Mouse (Mus musculus): ENCODE results near the gene Mrpl30. TPM values are rescaled to one million over a fixed set of nuclear protein-coding genes. Genes with fewer than 3 reads are reported as not detected.

Mrpl30 gene
- polyA plus RNA-seq, 1 experiment: 25.7 TPM

DNA sequence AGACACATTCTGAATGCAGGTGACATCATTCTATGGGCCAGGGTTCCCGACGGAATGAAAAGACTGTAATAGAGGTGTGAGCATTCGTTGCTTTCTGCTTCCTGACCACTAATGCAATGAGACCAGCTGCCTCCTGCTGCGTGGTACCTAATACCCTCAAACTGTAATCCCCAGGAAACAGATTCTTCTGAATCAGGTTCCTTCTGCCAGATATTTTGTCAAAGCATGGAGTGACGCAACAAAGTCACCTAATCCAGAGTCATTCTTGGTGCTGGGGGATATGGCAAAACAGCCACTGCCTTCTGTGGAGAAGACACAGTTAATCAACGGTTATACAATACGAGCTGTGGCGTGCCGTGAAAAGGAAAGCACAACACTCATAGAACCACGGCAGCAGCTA, 21.6 kb upstream of the Mrpl30 start:
- TF ChIP-seq CTCF (IDR thresholded peaks at IDR 0.05; ENCODE audit: insufficient read depth, low read length) (no peak), POLR2A (IDR thresholded peaks at IDR 0.05; ENCODE audit: borderline replicate concordance, extremely low read depth, low read depth, low read length) (no peak)
- H3K4me3 ChIP-seq (replicated peaks; ENCODE audit: extremely low read depth, low read depth, low read length): no peak overlapping the region
- 52% methylated on average over 10 of the region's 10 CpGs for WGBS
- DNase-seq: no peak
- peaks cover 2% of the 10 kb centered on the region for H3K4me1 ChIP-seq (ENCODE audit: control insufficient read depth, insufficient read depth, low read length)

DNA sequence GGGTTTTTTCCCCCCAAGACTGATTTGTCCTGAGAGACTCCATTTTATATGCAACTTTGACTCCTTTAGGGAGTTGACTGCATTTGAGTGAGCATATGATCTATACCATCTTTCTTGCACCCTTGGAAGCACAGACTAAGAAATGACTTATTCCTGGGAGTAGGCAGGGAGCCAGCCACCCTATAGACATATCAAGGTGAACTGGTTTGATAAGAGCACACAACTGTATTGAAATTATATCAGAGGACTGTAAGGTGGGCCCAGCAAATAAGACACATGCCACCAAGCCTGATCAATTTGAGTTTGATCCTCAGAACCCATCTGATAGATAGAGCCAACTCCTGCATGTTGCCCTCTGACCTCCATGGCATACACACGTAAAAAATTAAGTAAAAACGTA, 20.9 kb upstream of the Mrpl30 start:
- Histone ChIP-seq H3K4me1 (ENCODE audit: control insufficient read depth, insufficient read depth, low read length) (peaks cover under 1% of the 10 kb centered on the region), H3K4me3 (replicated peaks; ENCODE audit: extremely low read depth, low read depth, low read length) (no peak overlapping the region)
- no peak for DNase-seq
- no peak for TF ChIP-seq CTCF (IDR thresholded peaks at IDR 0.05; ENCODE audit: insufficient read depth, low read length)
- no peak for TF ChIP-seq POLR2A (IDR thresholded peaks at IDR 0.05; ENCODE audit: borderline replicate concordance, extremely low read depth, low read depth, low read length)
- WGBS: 53% methylated on average over 2 of the region's 2 CpGs

DNA sequence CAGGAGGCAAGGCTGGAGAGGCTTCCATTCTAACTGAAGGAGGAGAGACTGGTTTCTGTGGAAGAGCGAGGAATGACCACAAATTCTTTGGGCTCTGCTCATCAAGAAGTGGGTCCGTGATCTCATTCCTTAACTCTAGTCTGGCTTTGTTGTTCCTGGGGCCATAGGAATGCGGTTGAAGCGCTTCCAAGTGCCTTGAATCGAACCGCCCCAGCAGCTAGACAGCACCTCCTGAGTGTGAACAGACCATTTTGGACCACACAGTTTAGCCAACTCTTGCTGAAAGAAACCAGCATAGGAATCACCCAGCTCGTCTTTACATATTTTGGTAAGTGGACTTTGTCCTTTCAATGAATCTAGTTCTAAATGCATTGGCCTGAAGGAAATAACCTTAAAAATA, 18.6 kb upstream of the Mrpl30 start, which contains the start of gene Lipt1:
TSS of gene Lipt1 (plus strand) at position 35 of the 400 bp plus-strand sequence.
- DNase-seq: peak; percentile 44
- WGBS: 8% methylated on average over 7 of the region's 7 CpGs
- peak within 1 kb of the TSS; percentile 95 for H3K4me3 ChIP-seq (replicated peaks; ENCODE audit: extremely low read depth, low read depth, low read length)
- TF ChIP-seq CTCF (IDR thresholded peaks at IDR 0.05; ENCODE audit: insufficient read depth, low read length) (no peak), POLR2A (IDR thresholded peaks at IDR 0.05; ENCODE audit: borderline replicate concordance, extremely low read depth, low read depth, low read length) (no peak)
- H3K4me1 ChIP-seq (ENCODE audit: control insufficient read depth, insufficient read depth, low read length): no peaks in the 10 kb centered on the region; the same call in 1 of the 2 replicates

DNA sequence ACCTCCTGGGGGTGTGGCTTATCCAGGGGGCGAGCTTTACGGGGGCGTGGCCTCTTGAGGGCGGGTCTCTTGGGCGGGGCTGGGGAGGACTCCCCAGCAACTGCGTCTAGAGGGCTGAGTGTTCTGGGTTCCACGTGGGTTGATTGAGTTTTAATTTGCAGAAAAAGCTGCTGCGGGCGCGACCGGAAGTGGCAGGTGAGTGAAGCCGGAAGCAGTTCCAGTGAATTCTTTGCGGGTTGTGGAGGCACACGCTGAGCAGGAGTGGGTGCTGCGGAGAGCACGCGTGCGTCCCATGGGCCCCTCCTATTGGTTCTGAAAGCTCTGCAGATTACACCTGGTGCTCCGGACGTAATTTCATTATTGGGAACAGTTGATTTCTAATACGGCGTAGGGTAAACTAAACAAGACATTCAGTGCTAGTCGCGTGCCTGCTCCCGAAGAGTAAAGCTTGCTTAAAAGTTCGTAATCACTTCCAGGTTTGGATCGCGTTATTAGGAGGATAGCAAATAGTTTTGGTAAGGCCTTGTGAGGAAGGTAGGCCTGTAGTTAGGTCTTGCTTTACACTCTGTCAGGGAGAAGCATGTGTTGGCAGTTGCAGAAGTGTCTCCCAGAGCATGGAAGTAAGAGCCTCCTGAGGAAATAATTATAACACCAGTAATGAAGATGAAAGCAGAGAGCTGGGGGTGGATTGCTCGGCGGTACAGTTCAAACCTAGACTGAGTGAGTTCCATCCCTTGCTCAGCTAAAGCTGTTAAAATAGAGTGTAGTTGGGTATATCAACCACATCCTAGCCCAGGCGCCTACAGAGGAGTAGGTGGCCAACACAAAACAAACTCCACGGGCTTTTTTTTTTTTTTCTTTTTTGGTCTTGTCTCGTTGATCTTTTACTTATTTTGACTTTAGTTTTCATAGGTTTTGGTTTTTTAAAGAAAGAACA, 17.9 kb upstream of the Mrpl30 start:
- DNase-seq: peak; percentile 67
- H3K4me1 ChIP-seq (ENCODE audit: control insufficient read depth, insufficient read depth, low read length): no peaks in the 10 kb centered on the region; the same call in 1 of the 2 replicates
- TF ChIP-seq CTCF (IDR thresholded peaks at IDR 0.05; ENCODE audit: insufficient read depth, low read length) (no peak), POLR2A (IDR thresholded peaks at IDR 0.05; ENCODE audit: borderline replicate concordance, extremely low read depth, low read depth, low read length) (peak; percentile 29; the same call in 1 of the 2 replicates)
- 4% methylated on average over 33 of the region's 33 CpGs for WGBS
- peak overlapping the region; percentile 95 for H3K4me3 ChIP-seq (replicated peaks; ENCODE audit: extremely low read depth, low read depth, low read length)

DNA sequence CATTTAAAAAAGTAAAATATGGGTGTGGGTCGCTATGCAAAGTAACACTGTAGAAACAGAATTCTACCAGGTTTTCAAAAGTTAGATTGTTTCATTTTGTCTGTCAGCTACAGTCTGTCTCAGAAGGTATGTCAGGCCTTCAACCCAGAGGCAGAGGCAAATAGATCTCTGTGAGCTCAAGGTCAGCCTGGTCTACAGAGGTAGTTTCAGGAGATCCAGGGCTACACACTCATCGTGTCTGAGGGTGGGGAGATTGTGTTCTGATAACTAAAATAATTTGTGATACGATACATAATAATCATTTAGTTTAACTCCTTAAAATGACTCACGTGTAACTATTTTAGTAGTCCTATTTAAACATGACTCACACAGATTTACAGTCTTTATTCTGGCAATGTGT, 17.1 kb upstream of the Mrpl30 start:
- no peak for DNase-seq
- Histone ChIP-seq H3K4me3 (replicated peaks; ENCODE audit: extremely low read depth, low read depth, low read length) (no peak overlapping the region), H3K4me1 (ENCODE audit: control insufficient read depth, insufficient read depth, low read length) (no peaks in the 10 kb centered on the region; the same call in 1 of the 2 replicates)
- 82% methylated on average over 4 of the region's 4 CpGs for WGBS
- TF ChIP-seq POLR2A (IDR thresholded peaks at IDR 0.05; ENCODE audit: borderline replicate concordance, extremely low read depth, low read depth, low read length) (no peak), CTCF (IDR thresholded peaks at IDR 0.05; ENCODE audit: insufficient read depth, low read length) (no peak)

DNA sequence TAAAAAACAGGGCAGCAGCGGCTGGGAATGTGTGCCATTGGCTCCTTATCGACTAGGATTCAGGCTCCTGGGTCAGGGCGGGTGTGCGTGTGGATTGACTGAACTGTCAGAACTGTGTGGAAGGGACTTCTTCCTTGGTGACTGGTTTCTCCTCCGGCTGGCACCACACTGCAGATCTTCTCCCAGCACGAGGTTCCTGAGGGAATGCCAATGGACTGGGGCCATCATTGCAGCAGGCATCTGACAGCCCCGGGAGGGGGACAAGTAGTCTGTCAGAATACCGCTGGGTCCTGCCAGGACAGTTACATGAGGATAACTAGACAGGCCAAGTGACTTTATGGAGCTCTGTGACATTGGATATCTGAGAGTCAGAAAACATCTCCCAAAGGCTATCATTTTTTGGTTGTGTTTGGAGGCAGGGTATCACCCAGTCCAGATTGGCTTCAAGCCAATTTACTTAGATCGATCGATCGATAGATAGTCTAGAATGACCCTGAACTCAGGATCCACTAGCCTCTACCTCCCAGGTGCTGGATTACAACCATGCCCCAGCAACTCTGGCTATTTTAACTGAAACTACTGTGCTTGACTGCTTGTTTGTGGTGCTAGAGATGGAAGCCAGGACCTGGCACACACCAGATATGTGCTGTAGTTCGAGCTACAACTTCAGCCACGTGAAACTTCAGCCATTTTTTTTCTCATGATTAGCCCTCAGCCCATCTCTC, 12.4 kb upstream of the Mrpl30 start:
- 91% methylated on average over 13 of the region's 13 CpGs for WGBS
- Histone ChIP-seq H3K4me1 (ENCODE audit: control insufficient read depth, insufficient read depth, low read length) (no peaks in the 10 kb centered on the region), H3K4me3 (replicated peaks; ENCODE audit: extremely low read depth, low read depth, low read length) (no peak overlapping the region)
- TF ChIP-seq POLR2A (IDR thresholded peaks at IDR 0.05; ENCODE audit: borderline replicate concordance, extremely low read depth, low read depth, low read length) (no peak), CTCF (IDR thresholded peaks at IDR 0.05; ENCODE audit: insufficient read depth, low read length) (no peak)
- DNase-seq: no peak

DNA sequence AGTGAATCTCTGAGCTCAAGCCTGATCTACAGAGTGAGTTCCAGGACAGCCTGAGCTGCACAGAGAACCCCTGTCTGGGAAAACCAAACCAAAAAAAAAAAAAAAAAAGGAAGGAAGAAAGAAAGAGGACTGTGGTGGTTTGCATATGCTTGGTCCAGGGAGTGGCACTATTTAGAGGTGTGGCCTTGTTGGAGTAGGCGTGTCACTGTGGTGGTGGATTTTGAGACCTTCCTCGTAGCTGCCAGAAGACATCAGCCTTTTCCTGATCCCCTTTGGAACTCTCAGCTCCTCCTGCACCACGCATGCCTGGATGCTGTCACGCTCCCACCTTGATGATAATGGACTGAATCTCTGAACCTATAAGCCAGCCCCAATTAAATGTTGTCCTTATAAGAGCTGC, 6.9 kb upstream of the Mrpl30 start:
- Histone ChIP-seq H3K4me3 (replicated peaks; ENCODE audit: extremely low read depth, low read depth, low read length) (no peak overlapping the region), H3K4me1 (ENCODE audit: control insufficient read depth, insufficient read depth, low read length) (no peaks in the 10 kb centered on the region)
- WGBS: 85% methylated on average over 4 of the region's 4 CpGs
- no peak for DNase-seq
- TF ChIP-seq POLR2A (IDR thresholded peaks at IDR 0.05; ENCODE audit: borderline replicate concordance, extremely low read depth, low read depth, low read length) (no peak), CTCF (IDR thresholded peaks at IDR 0.05; ENCODE audit: insufficient read depth, low read length) (no peak)

DNA sequence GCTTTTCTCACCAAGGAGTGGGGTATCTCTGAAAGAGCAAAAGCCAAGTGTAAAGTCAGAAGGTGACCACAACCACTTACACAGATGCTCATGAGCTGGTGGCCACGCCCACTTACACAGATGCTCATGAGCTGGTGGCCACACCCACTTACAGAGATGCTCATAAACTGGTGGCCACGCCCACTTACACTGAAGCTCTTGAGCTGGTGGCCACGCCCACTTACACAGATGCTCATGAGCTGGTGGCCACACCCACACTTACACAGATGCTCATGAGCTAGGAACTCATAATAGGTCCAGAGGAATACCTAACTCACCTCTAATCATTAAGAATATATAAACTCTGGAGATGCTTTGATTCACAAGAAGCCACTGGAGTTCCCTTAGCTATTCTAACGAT, 5.8 kb upstream of the Mrpl30 start:
- DNase-seq: no peak
- TF ChIP-seq CTCF (IDR thresholded peaks at IDR 0.05; ENCODE audit: insufficient read depth, low read length) (no peak), POLR2A (IDR thresholded peaks at IDR 0.05; ENCODE audit: borderline replicate concordance, extremely low read depth, low read depth, low read length) (no peak)
- no peak overlapping the region for H3K4me3 ChIP-seq (replicated peaks; ENCODE audit: extremely low read depth, low read depth, low read length)
- peaks cover 4% of the 10 kb centered on the region; the same call in 1 of the 2 replicates for H3K4me1 ChIP-seq (ENCODE audit: control insufficient read depth, insufficient read depth, low read length)
- 75% methylated on average over 4 of the region's 4 CpGs for WGBS

DNA sequence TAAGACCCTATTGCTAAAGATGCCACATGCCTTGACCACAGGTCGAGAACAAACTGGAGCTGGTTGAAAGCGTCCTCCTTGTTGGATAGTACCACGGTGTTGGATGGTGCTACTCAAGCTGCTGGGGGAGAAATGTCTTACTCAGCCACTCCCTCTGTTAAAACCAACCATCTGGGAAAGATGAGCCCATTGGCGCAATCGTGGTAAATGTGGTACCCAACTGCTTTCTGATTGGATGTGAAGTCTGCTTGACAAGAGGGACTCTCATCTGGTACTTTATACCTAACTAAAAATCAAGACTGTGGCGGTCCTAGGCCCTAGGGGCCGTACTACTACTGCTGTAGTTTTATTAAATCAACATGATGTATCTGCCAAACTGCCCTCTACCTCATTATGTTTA, 1.1 kb upstream of the Mrpl30 start:
- peak overlapping the region; percentile 85 for H3K4me3 ChIP-seq (replicated peaks; ENCODE audit: extremely low read depth, low read depth, low read length)
- TF ChIP-seq CTCF (IDR thresholded peaks at IDR 0.05; ENCODE audit: insufficient read depth, low read length): no peak
- TF ChIP-seq POLR2A (IDR thresholded peaks at IDR 0.05; ENCODE audit: borderline replicate concordance, extremely low read depth, low read depth, low read length): no peak
- WGBS: 85% methylated on average over 7 of the region's 7 CpGs

More for the DNA sequence above, 1.1 kb upstream of the Mrpl30 start:
- no peak for DNase-seq
- peaks cover 9% of the 10 kb centered on the region for H3K4me1 ChIP-seq (ENCODE audit: control insufficient read depth, insufficient read depth, low read length)

Measured in lung, adult 2 months (tissue).